Mouse (Mus musculus): ENCODE data around the gene Akt1.

- TF ChIP-seq MAX (IDR thresholded peaks at IDR 0.05) (no peak), CTCF (IDR thresholded peaks at IDR 0.05; ENCODE audit: control insufficient read depth, insufficient read depth, insufficient read length) (no peak), USF1 (IDR thresholded peaks at IDR 0.05; ENCODE audit: low read depth) (no peak), FOSL1 (IDR thresholded peaks at IDR 0.05; ENCODE audit: insufficient read depth, low read length, poor library complexity, severe bottlenecking) (no peak)
These were observed 8.7 kb downstream of the Akt1 start for GRCm38 (mm10) chr12:112665881-112666544.
